Mouse (Mus musculus) liver, embryonic 14.5 days (tissue): ENCODE measurements around the gene Twist1.

Source experiments
- CTCF ChIP-seq: IDR thresholded peaks from 2 replicates; pipeline ENCODE4 v1.5.1; 2016; ENCODE audit warnings: antibody characterized with exemption, low read depth, control low read depth
- EP300 ChIP-seq: IDR thresholded peaks from 2 replicates; pipeline ENCODE4 v1.6.1; 2016; ENCODE audit warnings: antibody characterized with exemption, low read depth

GRCm38 (mm10) chr12:33957400-33958240 is at the start of gene Twist1:
- TF ChIP-seq CTCF = no peak
- no peak for TF ChIP-seq EP300
